Mouse (Mus musculus) frontal cortex, postnatal 36 days (tissue): ENCODE measurements at regions not wholly inside any gene's neighbourhood (a gene's known extent, or its start where the extent isn't known, plus 50 kb on each side); places are given as distances from the start of the nearest gene placed in this dataset.

Experiments
- DNase-seq, 2 experiments: peaks; one replicate each; pipeline ENCODE4 v3.0.0; 2022; ENCODE audit warnings: low spot score in 2 of 2

DNA sequence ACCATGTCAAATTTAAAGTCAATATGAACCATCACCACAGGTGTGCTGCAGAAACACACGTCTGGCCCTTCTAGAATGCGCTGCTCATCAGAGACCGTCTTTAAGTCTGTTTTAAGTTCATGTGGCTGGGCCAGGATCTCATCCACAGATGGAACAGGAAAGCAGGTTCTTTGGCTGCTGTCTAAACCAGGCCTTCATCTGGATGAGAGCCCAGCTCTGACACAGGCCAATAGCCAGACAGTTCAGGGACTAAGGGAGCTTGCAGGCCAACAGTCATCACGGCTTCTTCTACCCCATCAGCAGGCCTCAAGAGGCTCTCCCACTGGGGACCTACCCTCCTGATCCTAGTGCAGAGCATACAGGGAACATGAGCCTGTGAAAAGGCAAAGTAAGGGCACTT lies 185.4 kb upstream of the Eci2 start:
- no peak for DNase-seq

- no peak for DNase-seq
Observed at GRCm38 (mm10) chr13:35214219-35214618, 187.3 kb upstream of the Eci2 start.

- DNase-seq, result peak; percentile 21 to 22
Observed at GRCm38 (mm10) chr13:35226142-35226829, 199.4 kb upstream of the Eci2 start.

- DNase-seq, result no peak
Observed at GRCm38 (mm10) chr13:35226944-35227343, 200.0 kb upstream of the Eci2 start.

GRCm38 (mm10) chr13:35229601-35230000 lies 202.7 kb upstream of the Eci2 start:
- DNase-seq, result no peak

DNA sequence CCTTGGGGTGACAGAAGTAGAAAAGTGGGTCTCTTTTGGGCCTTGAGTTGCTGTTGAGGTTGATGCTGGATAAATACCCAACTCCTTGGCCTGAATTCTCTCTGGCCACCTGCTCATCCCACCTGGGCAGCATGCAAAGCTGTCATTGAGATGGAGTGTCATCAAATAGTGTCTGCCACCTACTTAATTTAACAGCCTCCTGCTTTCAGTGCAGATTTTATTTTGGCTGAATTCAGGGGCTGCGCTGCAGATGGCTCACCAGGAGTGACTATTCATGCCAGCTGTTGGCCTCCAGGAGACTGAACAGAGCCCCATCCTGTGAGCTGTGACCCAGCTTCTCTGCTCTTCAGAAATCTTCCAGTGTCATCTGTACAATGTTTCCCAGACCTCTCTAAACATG lies 206.7 kb upstream of the Eci2 start:
- DNase-seq, result no peak

DNA sequence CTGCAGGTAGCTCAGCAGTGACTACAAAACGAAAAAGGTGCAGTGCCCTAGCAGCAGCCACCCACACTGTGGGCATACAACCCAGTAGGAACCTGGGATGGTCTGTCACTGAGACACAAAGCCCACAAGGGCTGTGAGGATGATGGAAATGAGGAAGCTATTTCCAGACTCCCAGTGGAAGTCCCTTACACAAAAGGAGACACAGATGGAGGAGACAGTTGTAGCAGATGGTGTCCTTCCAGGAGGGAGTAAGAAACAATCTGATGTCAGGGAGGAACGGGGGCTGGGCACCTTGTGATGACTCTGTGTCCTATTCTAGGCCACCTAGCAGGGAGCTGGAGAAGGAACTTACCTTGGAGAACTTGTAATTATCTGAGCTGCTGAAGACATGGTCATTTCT lies 214.5 kb upstream of the Eci2 start:
- DNase-seq, result peak; percentile 70 to 84

DNA sequence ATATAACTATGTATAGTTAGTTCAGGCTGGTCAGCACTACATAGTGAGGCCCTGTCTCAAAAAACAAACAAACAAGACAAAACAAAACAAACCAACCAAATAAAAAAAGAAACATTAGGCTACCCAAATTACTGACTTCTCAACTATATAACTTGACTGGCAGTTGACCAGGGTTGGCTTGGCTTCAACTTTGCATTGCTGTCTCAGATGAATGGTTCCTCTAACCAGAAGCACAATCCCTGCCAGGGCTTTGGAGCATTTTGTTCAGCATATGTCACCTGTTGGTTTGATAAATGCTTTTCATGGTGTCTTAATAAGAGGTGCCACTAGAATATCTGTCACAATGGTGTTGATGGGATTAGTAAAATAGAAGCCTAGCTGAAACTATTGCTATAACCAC lies 217.1 kb upstream of the Eci2 start:
- no peak for DNase-seq

DNA sequence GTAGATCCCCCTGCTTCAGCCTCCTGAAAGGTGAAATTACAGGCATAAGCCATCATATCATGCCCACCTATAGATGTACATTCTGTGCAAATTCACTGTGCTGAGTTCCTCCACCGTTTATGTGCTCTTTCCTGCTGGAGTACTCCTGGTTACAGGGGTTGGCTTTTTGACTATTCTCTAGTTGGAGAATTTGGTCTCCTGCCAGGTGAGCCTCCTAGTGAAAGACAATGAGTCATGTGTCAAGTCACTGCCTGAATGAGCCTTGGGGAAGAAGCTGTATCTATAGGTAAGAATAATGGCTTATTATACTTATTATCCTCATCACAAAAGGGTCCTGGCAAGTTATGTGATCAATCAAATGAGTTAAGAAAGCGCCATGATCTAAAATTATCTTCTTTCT lies 230.5 kb upstream of the Eci2 start:
- no peak for DNase-seq

GRCm38 (mm10) chr13:35258720-35259119 lies 231.8 kb upstream of the Eci2 start:
- DNase-seq, result no peak

- DNase-seq, result peak; percentile 18 to 45
Observed at GRCm38 (mm10) chr13:35283959-35284358, 257.1 kb upstream of the Eci2 start.

DNA sequence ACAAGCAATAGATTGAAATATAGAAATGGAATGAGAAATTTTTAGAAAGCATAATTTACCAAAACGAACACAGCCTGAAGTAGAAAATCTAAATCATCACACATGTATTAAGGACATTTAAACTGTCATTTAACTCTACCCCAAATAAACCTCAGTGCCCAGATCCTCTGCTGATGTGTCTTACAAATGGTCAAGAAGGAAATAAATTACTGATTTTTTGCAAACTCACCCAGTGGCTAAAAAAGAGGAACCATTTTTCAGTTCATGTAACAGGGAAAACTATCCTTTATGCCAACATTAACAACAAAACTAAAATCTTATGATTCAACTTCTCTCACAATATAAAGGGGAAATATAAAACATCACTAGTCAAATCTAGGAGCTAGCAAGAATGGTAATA lies 275.2 kb upstream of the Eci2 start:
- no peak for DNase-seq

DNA sequence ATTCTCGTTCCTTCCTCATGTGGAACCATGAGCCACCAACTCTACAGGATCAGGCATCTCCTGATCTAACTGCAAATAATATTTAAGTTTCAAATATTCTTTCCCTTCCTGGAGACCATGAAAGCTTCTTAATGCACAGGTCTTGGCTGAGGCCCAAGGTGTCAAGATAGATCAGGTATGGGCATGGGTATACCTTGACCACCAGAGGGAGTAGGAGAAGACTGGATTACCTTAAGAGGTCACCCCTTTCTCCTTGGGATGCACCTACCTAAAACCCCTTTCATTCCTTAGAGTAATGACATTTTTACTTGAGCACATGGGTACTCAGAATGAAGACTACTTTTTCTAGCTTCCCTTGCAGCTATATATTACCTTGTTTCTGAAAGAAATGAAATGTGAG lies 289.9 kb upstream of the Eci2 start:
- DNase-seq, result no peak

DNA sequence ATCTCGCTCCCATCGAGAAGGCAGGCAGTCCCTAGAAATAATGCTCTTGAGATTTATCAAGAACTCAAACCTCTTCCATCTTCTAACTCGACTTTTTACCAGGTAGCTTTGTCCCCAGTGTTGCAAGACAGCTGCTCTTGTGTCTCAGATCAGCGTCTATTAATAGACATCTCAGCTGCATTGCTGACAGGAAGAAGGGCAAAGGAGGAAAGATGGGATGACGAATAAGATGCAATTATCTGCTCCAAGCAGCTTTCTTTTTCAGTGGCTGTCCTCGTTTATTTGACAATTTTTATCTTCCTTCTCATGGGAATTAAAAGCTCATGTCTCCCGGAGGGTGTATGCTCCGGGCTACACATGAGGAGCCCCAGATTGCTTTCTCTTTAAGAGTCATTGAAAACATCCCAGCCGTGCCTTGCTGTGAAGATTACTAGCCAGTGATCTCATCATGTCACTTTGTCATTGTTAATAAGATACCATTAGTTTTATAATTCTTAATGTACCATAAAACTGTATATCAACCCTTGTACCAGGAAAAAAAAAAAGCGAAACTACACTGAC lies 299.9 kb upstream of the Eci2 start:
- no peak for DNase-seq

DNA sequence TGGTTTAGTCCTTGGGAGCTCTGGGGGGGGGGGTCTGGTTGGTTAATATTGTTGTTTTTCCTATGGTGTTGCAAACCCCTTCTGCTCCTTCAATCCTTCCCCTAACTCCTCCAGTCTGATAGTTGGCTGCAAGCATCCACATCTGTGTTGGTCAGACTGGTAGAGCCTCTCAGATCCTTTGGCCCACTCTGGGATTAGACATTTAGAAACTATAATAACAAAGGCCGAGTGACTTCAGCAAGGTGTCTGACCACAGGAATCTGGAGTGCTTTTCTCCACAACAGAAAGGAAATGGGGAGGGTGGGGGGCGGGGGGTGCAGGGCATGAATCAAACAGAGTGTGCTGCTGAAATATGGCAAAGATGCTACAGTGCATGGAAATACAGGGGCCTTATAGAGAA lies 301.4 kb upstream of the Eci2 start:
- DNase-seq, result no peak

- no peak for DNase-seq
Observed at GRCm38 (mm10) chr13:35330926-35331325, 304.0 kb upstream of the Eci2 start.

DNA sequence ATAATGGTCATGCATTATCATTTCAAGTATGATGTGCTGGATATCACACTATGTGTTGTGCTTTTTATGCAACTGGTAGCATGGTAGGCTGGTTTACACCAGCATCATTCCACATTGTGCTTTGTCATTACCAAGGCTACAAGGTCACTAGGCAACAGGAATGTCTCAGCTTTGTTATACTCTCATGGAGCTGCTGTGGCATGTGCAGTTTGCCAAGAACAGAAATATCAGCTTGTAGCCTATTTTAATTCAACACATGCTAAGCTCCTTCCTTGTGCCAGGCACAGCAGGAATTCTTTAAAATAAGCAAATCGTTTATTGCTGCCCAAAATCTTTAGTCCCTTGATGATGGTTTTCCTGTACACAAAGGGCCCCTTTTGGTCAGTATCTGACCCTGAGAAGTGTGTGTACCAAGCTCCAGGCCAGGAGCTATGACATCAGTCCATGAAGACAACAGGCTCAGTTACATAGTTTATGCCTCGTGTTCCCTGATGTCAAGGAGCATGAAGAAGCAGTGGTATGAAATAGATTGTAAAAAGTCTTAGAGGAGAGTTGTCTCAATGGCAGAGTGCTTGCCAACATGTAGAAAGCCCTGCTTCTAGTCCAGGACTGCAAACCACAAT lies 314.0 kb upstream of the Cdyl start:
- peak in 1 of 2 experiments; percentile 24 for DNase-seq

DNA sequence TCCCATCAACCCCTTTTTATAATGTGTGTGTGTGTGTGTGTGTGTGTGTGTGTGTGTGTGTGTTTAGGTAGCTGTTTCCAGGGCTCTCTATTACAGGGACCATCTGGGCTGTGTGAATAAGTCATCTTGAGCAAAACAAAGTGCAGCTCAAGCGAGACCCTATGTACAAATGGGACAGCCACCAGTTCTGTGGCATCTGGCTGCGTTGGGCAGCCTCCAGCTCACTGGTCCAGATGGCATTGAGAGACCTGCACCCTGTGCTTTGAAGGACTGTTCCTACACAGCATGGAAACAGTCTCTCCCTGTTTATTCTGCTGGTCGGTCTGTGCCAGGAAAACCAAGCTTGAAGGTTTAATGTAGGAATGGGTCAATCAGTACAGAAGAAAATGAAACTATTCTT lies 311.4 kb upstream of the Cdyl start:
- DNase-seq, result no peak

DNA sequence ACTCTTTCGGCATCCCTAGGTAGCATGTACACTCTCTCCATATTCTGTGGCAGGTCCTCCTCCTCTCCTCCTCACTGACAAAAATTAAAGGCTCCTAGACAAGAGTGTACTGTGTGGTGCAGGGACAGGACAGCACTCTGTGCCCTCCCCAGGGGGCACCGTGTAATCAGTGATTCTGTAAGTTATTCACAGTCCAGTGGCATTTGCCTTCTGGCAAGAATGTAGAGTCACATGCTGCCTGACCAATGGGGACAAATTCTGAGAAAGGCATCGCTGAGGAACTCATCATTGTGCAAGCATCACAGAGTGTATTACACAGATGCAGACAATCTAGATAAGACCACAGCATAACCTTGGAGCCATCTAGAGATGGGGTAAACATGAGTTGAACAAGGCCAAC lies 300.3 kb upstream of the Cdyl start:
- DNase-seq, result no peak

GRCm38 (mm10) chr13:35377487-35377886 lies 282.1 kb upstream of the Cdyl start:
- no peak for DNase-seq

GRCm38 (mm10) chr13:35379500-35379899 lies 280.1 kb upstream of the Cdyl start:
- no peak for DNase-seq

- DNase-seq, result no peak
Observed at GRCm38 (mm10) chr13:35380224-35381009, 279.2 kb upstream of the Cdyl start.

GRCm38 (mm10) chr13:35381641-35382040 lies 278.0 kb upstream of the Cdyl start:
- DNase-seq, result no peak
